Mouse (Mus musculus): ENCODE results near the gene Lmf1.

GRCm38 (mm10) chr17:25709994-25710393 lies 131.1 kb downstream of the Lmf1 start:
- TF ChIP-seq CTCF (IDR thresholded peaks at IDR 0.05; ENCODE audit: extremely low read depth, insufficient read length, insufficient replicate concordance, low read depth, low read length) = no peak
- TF ChIP-seq POLR2A (IDR thresholded peaks at IDR 0.05; ENCODE audit: low read depth, low read length) = no peak
